Mouse (Mus musculus): ENCODE data around the gene Nudt15.

Nudt15 gene

DNA sequence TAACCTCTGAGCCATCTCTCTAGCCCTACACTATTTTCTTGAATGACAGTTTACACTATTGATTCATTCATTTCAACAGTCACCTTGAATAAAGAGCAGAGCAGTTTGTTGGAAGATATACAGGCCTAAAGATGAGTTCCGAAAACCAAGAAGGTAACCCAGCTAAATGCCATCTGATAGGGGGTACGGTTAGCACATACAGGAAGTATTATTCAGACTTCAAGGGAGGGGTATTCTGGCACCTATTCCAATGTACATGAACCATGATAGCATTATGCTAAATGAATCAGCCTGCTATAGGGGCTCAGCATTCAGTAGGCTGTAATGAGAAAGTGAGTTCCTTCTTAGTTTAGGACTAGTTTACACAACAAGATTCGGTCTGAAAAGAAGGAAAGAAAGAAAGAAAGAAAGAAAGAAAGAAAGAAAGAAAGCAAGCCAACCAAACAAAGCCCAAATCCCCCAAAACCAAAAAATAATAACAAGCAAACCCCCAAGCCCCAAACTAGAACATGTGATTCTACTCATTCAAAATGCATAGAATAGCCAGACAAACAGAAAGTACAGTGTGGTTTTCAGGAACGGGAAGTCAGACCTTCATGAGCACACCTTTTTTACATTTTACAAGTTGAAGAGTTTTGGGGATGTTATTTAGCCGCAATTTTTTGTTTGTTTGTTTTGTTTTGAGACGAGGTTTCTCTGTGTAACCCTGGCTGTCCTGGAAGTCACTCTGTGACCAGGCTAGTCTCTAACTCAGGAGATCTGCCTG lies 39.2 kb downstream of the Nudt15 start:
- no peak for DNase-seq (ENCODE audit: low read depth, low spot score)

- no peak for DNase-seq (ENCODE audit: low read depth, low spot score)
Measured at GRCm38 (mm10) chr14:73507702-73508376, 40.2 kb downstream of the Nudt15 start.

DNA sequence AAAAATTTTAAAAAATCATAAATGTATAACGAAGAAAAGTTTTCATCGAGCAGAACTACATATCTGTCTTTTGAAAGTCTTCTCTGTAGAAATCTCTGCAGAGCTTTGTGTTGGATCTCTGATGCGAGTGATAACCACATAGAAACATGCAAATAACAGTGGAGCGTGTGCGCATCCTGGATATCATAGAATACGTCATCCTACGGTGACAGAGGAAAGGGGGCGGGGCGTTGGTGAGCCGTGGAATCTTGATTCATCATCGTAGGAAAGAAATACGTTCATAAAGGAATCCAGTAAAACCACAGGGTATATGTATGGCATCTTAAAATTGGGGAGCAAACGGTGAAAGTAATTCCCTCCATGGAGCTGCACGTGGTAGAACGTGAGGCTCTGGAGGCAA lies 40.8 kb downstream of the Nudt15 start:
- no peak for DNase-seq (ENCODE audit: low read depth, low spot score)

GRCm38 (mm10) chr14:73506283-73506682 lies 41.8 kb downstream of the Nudt15 start:
- no peak for DNase-seq (ENCODE audit: low read depth, low spot score)

DNA sequence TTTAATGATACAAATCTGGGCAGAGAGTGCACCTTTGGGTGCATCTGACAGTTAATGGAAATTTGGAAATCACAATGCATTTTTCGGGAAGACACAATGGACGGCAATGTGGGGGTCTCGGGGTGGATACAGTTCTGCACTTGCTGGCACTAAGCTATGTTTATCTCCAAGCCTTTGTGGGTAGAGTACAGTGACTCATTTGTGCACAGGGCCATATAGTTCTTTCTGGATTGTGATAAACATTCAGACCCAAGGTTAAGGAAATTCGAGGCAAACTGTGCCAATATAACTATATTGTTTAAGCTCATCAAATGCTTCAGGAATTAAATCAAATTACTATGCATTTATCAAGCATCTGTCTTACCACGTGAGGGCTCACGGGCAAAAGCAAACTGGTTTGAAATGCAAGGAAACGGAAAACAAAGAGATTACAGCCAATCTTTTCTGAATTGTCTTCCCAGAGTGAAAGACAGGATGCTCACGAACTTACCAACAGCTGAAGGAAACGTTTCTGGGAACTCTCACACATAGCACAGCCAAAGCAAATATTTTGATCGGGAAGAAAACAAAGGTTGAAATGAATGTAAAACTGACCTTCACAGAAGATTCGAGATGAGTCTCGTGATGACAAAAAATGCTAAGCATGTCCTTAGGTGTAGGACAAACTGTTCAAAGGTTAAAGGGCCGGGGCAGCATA lies 44.7 kb downstream of the Nudt15 start:
- no peak for DNase-seq (ENCODE audit: low read depth, low spot score)

GRCm38 (mm10) chr14:73502591-73503184 lies 45.4 kb downstream of the Nudt15 start:
- DNase-seq (ENCODE audit: low read depth, low spot score) = no peak

GRCm38 (mm10) chr14:73501721-73502120 lies 46.3 kb downstream of the Nudt15 start:
- no peak for DNase-seq (ENCODE audit: low read depth, low spot score)

DNA sequence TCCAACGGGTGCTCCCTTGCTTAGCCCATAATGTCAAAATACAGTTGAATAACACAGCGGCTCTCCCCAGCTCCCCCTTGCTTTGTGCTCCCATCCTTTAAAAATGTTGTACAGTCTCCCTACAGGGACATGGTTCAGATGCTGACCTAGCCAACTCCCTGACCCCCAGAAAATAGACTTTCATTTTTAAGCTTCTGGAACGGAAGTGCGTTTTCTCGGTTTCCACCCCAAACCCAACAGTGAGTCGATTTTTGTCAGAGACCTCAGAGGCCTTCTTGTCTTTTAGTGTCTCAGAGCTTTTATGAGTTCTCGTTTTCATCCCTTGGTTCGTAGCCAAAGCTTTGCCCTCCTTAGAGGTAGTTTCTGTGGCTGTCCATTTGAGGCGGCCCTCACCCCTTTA lies 46.8 kb downstream of the Nudt15 start:
- no peak for DNase-seq (ENCODE audit: low read depth, low spot score)

- DNase-seq (ENCODE audit: low read depth, low spot score) = no peak
Measured at GRCm38 (mm10) chr14:73495753-73496152, 52.3 kb downstream of the Nudt15 start.

DNA sequence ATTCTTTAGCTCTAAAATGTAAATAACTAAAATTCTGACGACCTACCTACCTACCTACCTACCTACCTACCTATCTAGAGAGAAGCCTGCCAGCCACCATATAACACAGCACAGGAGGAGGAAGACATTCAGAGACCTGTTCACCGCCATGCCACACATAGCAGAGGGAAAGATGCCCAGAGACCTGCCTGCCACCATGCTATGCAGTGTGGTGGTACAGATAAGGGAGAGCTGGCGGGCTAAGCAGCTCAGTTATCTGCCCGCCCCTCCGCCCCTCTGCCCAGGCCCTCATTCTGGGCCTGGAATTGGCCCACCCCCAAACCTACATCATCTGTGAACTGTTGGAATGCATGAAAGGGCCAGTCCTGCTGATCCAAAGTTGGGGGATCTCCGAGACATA lies 53.9 kb downstream of the Nudt15 start:
- no peak for DNase-seq (ENCODE audit: low read depth, low spot score)

DNA sequence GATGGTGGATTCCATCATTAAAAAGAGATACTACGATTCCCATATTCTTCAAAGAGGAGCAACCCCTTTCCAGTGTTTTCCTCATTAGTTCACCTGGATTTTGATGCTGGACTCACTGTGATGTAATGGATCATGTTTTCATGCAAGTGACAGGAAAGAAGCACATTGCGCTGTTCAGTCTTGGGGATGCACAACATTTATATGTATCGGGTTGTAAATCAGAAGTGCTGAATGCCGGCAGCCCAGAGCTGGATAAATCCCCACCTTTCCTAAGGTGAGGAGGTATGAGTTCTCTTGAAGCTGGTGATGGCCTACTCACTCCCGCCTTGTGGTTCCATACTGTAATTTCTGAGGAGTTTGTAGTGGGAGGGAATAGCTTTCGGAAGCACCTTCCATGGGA lies 54.7 kb downstream of the Nudt15 start:
- no peak for DNase-seq (ENCODE audit: low read depth, low spot score)

GRCm38 (mm10) chr14:73486641-73487040 lies 61.4 kb downstream of the Nudt15 start:
- DNase-seq (ENCODE audit: low read depth, low spot score) = no peak

DNA sequence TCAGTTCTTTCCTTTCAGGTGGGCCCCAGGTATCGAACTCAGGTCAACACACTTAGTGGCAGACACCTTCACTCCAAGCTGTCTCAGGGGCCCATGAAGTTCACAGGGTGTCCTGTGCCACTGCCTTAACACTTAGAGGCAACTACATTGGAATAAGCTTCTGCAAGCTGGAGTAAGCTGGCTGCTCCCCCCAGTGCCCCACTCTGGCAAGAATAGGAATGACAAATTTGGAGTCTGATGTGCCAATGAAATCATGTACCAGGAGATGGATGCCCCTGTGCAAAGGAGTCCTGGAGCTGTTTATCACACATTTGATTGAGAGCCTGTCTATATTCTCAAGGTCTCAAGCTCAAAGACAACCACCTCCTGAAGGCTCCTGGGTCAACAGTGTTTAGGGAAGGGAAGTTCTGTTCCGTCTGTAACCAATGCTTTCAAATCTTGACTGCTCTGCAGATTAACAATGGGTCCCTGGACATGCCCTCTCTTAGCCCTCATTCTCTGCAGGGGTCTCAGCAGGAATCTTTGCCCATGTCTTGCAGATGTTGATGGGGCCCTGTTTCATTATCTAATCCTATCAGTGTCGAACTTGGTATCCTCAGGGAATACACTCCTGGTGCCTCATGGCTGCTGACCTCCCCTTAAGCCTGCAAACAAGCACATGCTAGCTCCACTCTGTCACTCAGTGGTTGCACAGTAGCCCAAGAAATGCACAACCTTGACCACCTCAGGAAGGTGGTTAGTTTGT lies 63.5 kb downstream of the Nudt15 start:
- DNase-seq (ENCODE audit: low read depth, low spot score) = no peak

- no peak for DNase-seq (ENCODE audit: low read depth, low spot score)
Measured at GRCm38 (mm10) chr14:73483516-73484229, 64.4 kb downstream of the Nudt15 start.

DNA sequence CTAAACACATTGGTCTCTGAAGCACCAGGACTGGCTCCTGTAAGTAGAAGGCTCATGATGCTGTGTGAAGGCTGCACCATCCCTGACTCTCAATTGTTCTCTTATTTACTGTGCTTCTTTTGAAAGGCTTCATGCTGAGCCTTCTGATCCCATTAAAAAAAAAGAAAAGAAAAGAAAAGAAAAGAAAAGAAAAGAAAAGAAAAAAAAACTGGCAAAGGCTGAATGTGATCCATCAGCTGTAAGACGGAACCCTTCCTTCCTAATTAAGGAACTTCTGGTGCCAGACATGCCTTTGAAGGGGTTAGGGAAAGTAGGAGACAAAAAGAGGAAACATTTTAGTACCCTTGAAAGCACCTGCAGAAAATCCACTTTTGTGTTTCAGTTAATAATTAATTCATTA lies 68.3 kb downstream of the Nudt15 start:
- DNase-seq (ENCODE audit: low read depth, low spot score) = no peak

DNA sequence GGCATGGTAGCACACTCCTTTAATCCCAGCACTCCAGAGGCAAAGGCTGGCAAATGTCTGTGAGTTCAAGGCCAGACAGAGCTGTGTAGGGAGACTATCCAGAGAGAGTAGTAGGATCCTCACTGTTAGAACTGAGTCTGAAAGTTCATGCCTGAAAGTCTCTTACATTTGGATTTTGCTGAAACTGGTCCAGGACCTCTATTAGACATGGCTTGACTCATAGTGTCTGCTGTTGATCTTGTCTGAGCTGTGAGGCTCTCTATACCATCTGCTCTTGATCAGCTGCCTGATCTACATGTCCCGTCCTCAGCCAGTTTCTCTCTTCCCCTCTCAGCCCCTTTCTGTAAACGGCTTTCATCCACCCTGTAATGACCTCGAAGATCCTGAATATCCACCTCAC lies 69.7 kb downstream of the Nudt15 start:
- DNase-seq (ENCODE audit: low read depth, low spot score) = no peak

- DNase-seq (ENCODE audit: low read depth, low spot score) = no peak
Measured at GRCm38 (mm10) chr14:73477077-73477476, 71.0 kb downstream of the Nudt15 start.

- no peak for DNase-seq (ENCODE audit: low read depth, low spot score)
Measured at GRCm38 (mm10) chr14:73476361-73476934, 71.6 kb downstream of the Nudt15 start.

- no peak for DNase-seq (ENCODE audit: low read depth, low spot score)
Measured at GRCm38 (mm10) chr14:73475506-73475905, 72.5 kb downstream of the Nudt15 start.

- no peak for DNase-seq (ENCODE audit: low read depth, low spot score)
Measured at GRCm38 (mm10) chr14:73474636-73475093, 73.4 kb downstream of the Nudt15 start.

Measured in c-Kit-negative CD71-positive TER-119-positive erythroid progenitor cells, embryonic 14.5 days (primary cell).